Mouse (Mus musculus) spleen, adult 2 months (tissue): ENCODE measurements around the gene Exoc1. TPM values are rescaled to one million over a fixed set of nuclear protein-coding genes. Genes with fewer than 3 reads are reported as not detected.

Source experiments
- DNase-seq, 2 experiments: peaks; one replicate each; pipeline versions ENCODE4 v3.0.0 to v3.0.0-alpha.2; 2012 to 2021; ENCODE audit warnings: low spot score in 2 of 2, low read depth in 1 of 2
- H3K27ac ChIP-seq: fragments of 200-500 bp; 2 replicates; pipeline ENCODE4 v1.5.1; 2012; ENCODE audit warnings: low read length, inconsistent platforms; ENCODE audit not compliant: insufficient read depth
- H3K27me3 ChIP-seq: fragments of 200-500 bp; 2 replicates; pipeline ENCODE4 v1.6.1; 2012; ENCODE audit warnings: mild to moderate bottlenecking, moderate library complexity, low read length, inconsistent platforms; ENCODE audit not compliant: control insufficient read depth, insufficient read depth
- H3K36me3 ChIP-seq: fragments of 200-500 bp; 2 replicates; pipeline ENCODE4 v1.6.1; 2012; ENCODE audit warnings: mild to moderate bottlenecking, low read length, inconsistent platforms; ENCODE audit not compliant: control insufficient read depth, insufficient read depth
- H3K4me1 ChIP-seq: fragments of 200-500 bp; 2 replicates; pipeline ENCODE4 v1.6.1; 2011; ENCODE audit warnings: inconsistent platforms; ENCODE audit not compliant: control insufficient read depth, insufficient read depth, insufficient read length
- H3K4me3 ChIP-seq: fragments of 200-500 bp; 2 replicates; pipeline ENCODE4 v1.5.1; 2011; ENCODE audit warnings: mild to moderate bottlenecking, inconsistent platforms; ENCODE audit not compliant: insufficient read depth, insufficient read length; ENCODE audit errors: extremely low read depth
- CTCF ChIP-seq: fragments of 200-500 bp; IDR thresholded peaks from 2 replicates; pipeline ENCODE4 v1.5.1; 2011; ENCODE audit warnings: mild to moderate bottlenecking, inconsistent platforms; ENCODE audit not compliant: insufficient read depth, insufficient read length, insufficient replicate concordance; ENCODE audit errors: extremely low read depth
- POLR2A ChIP-seq: fragments of 200-500 bp; IDR thresholded peaks from 2 replicates; pipeline ENCODE4 v1.6.1; 2011; ENCODE audit warnings: low read depth, low read length, inconsistent platforms
- WGBS: fragments of 180-500 bp; shearing (Covaris S2); methylation state at CpG from one replicate; pipeline ENCODE4 v1.1.7; 2018; 5-methylcytosine and 5-hydroxymethylcytosine counted together
- polyA plus RNA-seq: library from polyadenylated mRNA; depleted of rRNA; stranded (reverse); fragments of >200 nt; gene quantifications from 2 replicates; pipeline ENCODE4 v1.2.3, GENCODE M21; 2012

The Exoc1 gene
- polyA plus RNA-seq, 1 experiment: 16.4 TPM

DNA sequence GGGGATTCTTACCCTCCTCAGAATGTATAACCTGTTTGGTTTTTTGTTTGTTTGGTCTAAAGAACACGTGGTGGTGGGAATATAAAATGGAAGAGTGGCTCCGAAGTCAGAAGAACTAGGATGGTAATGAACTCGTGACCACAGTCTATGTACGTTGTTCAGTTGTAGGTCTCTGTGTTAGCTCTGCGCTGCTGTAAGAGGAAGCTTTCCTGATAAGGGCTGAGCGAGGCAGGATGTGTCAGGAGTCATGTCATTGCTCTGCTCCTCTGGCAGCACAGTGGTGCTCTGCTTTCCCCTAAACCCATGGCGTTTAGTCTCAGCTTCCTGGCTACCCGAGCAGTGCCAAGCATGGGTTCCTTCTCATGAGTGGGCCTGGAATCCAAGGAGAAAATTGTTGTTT lies 21.3 kb downstream of the Exoc1 start:
- Histone ChIP-seq H3K36me3 (peaks cover 19% of the 10 kb centered on the region), H3K4me3 (no peak overlapping the region)
- TF ChIP-seq POLR2A: no peak
- TF ChIP-seq CTCF: no peak

DNA sequence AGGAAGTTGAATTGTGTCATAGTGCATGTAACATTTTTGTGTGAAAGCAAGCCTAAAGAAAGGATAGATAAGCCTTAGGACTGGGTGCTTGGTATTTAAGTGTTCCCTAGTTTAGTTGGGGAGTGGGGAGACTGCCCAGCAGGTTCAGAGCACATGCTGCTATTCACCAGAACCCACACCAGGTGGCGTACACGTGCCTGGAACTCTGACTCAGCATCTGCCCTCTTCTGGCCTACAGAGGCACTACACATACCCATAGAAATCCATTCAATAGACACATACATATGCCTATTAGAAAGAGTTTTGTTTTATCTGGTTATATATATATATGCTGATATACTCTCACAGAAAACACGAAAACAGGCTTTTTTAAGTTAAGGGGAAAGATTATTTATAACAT lies 36.2 kb downstream of the Exoc1 start:
- Histone ChIP-seq H3K4me3 (no peak overlapping the region), H3K36me3 (peaks cover 27% of the 10 kb centered on the region), H3K27me3 (no peaks in the 10 kb centered on the region), H3K4me1 (no peaks in the 10 kb centered on the region), H3K27ac (no peak overlapping the region)
- peak; percentile 55 to 65 for DNase-seq
- 34% methylated on average over 3 of the region's 3 CpGs for WGBS
- TF ChIP-seq POLR2A (no peak), CTCF (peak; percentile 98; the same call in 1 of the 2 replicates)

More for the DNA sequence above, 21.3 kb downstream of the Exoc1 start:
- WGBS: 84% methylated on average over 8 of the region's 8 CpGs
- DNase-seq: no peak
- no peak overlapping the region for H3K27ac ChIP-seq
- no peaks in the 10 kb centered on the region for H3K4me1 ChIP-seq
- H3K27me3 ChIP-seq: no peaks in the 10 kb centered on the region

- Histone ChIP-seq H3K4me1 (no peaks in the 10 kb centered on the region), H3K27me3 (no peaks in the 10 kb centered on the region), H3K27ac (no peak overlapping the region), H3K4me3 (no peak overlapping the region), H3K36me3 (peaks cover 11% of the 10 kb centered on the region)
- WGBS: 86% methylated on average over 7 of the region's 7 CpGs
- DNase-seq: no peak
- no peak for TF ChIP-seq POLR2A
- no peak for TF ChIP-seq CTCF
Measured at GRCm38 (mm10) chr5:76574251-76574650, 45.1 kb downstream of the Exoc1 start.

DNA sequence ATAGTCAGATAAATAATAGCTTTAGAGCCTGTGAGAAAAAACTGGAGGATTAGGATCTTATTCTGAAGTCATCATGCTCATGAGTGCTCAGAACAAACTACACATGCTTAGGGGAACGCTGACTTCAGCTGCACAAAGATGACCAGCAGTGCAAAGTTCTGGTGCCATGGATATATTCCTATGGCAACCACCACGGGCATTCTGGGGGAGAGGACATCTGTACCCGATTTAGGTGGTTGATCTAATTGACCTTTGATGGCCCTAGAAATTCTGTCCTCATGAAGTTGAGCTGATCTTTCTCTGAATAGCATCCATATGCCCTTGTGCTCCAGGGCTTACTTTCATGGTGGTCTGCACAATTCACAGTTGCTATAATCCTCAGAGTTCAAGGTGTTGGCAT lies 47.9 kb downstream of the Exoc1 start:
- H3K27ac ChIP-seq: no peak overlapping the region
- TF ChIP-seq CTCF: no peak
- TF ChIP-seq POLR2A: no peak
- 85% methylated on average over 3 of the region's 3 CpGs for WGBS

DNA sequence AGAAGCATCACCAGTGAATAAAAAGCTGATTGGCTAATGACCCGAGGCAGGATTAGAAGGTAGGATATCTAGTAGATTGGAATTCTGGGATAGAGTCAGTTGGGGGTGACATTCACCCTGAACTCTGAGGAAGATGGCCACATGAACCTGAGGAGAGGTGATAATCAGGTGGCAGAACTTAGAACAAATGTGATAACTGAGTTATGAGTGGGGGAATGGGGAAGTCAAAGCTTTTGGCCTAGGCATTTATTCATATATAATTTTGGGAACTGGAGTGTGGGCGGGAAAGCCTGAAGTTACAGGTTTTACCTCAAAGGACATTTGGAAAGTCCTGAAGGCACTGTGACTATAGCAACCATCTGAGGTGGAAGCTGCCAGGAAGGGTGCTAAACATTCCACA lies 56.3 kb downstream of the Exoc1 start:
- TF ChIP-seq CTCF: no peak
- no peak for TF ChIP-seq POLR2A
- H3K36me3 ChIP-seq: no peaks in the 10 kb centered on the region
- H3K4me1 ChIP-seq: no peaks in the 10 kb centered on the region
- no peak overlapping the region for H3K27ac ChIP-seq
- 85% methylated on average over 2 of the region's 2 CpGs for WGBS
- H3K4me3 ChIP-seq: no peak overlapping the region
- H3K27me3 ChIP-seq: no peaks in the 10 kb centered on the region
- DNase-seq: no peak

More for the DNA sequence above, 47.9 kb downstream of the Exoc1 start:
- Histone ChIP-seq H3K4me3 (no peak overlapping the region), H3K27me3 (no peaks in the 10 kb centered on the region), H3K36me3 (no peaks in the 10 kb centered on the region), H3K4me1 (no peaks in the 10 kb centered on the region)
- DNase-seq: no peak

DNA sequence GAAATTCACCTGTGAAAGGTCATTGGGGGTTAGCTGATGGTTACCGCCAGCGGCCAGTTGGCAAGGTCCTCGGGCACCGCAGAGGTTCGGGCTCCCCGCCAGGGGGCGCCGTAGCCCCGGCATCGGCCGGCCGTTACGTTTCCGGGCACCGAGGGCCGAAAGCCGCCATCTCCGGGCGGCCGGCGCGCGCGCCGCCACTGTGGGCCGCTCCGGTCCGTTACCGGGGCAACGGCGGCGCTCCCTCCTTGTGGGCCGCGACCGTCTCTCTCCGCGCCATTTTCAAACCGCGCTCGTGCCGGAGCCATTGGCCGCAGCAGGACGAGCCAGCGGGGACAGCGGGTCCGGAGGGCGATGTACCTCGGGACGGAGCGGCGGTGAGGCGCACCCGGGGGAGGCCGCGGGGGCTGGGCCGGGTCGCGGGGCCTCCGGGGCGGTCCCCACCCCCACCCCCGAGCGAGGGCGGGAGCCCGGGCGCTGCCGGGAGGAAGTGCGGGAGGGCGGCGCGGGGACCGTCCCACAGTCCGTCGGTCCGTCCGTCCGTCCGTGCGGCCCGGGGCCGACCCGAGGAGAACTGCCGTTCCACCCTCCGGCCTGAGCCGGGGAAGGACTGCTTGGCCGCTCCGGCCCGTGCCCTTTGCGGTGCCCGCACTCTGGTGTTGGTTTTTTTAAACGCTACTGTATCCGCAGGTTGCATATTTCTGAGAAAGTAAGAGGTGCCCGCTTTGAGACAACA lies 59.6 kb downstream of the Exoc1 start, which contains the start of gene Cep135:
TSS of gene Cep135 (plus strand) at position 148 of the 733 bp plus-strand sequence.
- Histone ChIP-seq H3K27me3 (no peaks in the 10 kb centered on the region), H3K4me3 (peak within 1 kb of the TSS; percentile 83), H3K4me1 (no peaks in the 10 kb centered on the region), H3K36me3 (peaks cover 7% of the 10 kb centered on the region), H3K27ac (peak within 1 kb of the TSS; percentile 75)
- DNase-seq: peak; percentile 56 to 84
- TF ChIP-seq CTCF: peak; percentile 85
- no peak for TF ChIP-seq POLR2A
- under 1% methylated on average over 89 of the region's 92 CpGs for WGBS

GRCm38 (mm10) chr5:76589311-76589710 lies 60.2 kb downstream of the Exoc1 start:
- peak in 1 of 2 experiments; percentile 7 for DNase-seq
- 14% methylated on average over 7 of the region's 7 CpGs for WGBS
- Histone ChIP-seq H3K4me1 (no peaks in the 10 kb centered on the region), H3K27ac (peak overlapping the region; percentile 75), H3K36me3 (peaks cover 8% of the 10 kb centered on the region), H3K4me3 (peak overlapping the region; percentile 83), H3K27me3 (no peaks in the 10 kb centered on the region)
- TF ChIP-seq CTCF (no peak), POLR2A (no peak)
